Mouse (Mus musculus): ENCODE measurements at regions not wholly inside any gene's neighbourhood (a gene's known extent, or its start where the extent isn't known, plus 50 kb on each side); places are given as distances from the start of the nearest gene placed in this dataset.

GRCm38 (mm10) chr13:54847764-54848183, 58.6 kb downstream of the Tspan17 start:
- no peak for DNase-seq

DNA sequence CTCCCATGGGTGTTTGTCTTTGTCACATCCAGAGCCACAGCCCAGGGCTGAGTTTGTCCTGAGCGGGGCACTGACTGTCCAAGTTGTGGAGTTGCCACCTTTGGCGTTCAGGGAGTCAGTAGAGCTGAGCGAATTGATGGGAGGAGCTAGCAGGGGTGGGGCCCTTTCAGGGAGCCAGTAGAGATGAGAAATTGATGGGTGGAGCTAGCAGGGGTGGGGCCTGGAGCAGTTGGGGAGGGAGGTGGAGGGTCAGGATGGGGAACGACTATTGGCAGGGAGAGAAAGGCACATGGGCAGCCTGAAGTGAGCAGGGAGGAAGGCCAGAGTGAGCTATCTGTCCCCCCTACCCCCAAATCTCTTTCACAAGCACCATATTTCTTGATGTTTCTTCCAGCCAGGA, 62.0 kb downstream of the Tspan17 start:
- DNase-seq = no peak

GRCm38 (mm10) chr13:54855333-54856238, 66.4 kb downstream of the Tspan17 start:
- DNase-seq = no peak

GRCm38 (mm10) chr13:54862931-54863330, 73.8 kb downstream of the Tspan17 start:
- DNase-seq = no peak

GRCm38 (mm10) chr13:54864048-54864447, 74.9 kb downstream of the Tspan17 start:
- no peak for DNase-seq

GRCm38 (mm10) chr13:54872004-54872403, 77.2 kb upstream of the Unc5a start:
- no peak for DNase-seq

DNA sequence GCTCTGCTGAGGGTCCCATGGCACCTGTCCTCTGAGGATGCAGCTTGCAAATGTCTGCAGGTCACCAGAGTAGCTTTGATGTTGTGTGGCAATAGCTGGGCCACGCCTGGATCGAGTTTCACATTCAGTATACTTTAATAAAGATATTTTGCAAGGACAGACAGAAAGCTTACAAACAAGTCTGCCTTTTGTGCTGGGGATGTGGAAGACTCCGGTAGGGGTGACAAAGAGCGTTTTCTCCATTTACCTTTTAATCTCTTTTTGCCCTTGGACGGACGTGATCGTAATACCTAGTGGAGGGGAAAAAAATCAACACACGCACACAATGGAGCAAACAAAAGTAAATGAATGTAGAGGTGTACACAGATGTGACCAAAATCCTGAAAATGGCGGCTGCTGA, 75.3 kb upstream of the Unc5a start:
- DNase-seq = no peak

- no peak for DNase-seq
Measured at GRCm38 (mm10) chr13:54874291-54875200, 74.7 kb upstream of the Unc5a start.

- DNase-seq = no peak
Measured at GRCm38 (mm10) chr13:54876556-54876955, 72.7 kb upstream of the Unc5a start.

- DNase-seq = peak; percentile 51 to 56
Measured at GRCm38 (mm10) chr13:54877656-54878055, 71.6 kb upstream of the Unc5a start.

DNA sequence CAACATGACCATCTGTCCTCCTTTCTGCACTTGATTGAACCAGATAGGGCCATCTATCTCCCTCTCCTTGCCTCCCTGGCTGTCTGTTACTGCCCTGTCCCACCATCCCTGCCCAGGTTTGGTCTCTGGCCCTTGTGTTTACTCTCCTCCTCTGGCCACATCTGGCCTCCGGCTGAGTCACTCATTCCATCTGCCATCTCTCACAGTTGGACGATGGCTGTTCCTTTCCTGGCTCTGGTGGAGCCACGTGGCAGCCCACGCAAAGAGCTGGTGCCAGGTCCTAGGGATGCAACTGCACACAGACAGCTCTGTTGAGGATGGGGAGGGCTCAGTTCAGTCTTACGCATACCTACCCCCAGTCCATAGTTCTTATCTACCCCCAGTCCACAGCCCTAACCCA, 69.9 kb upstream of the Unc5a start:
- peak; percentile 73 to 77 for DNase-seq

- DNase-seq = no peak
Measured at GRCm38 (mm10) chr13:54880204-54880603, 69.0 kb upstream of the Unc5a start.

DNA sequence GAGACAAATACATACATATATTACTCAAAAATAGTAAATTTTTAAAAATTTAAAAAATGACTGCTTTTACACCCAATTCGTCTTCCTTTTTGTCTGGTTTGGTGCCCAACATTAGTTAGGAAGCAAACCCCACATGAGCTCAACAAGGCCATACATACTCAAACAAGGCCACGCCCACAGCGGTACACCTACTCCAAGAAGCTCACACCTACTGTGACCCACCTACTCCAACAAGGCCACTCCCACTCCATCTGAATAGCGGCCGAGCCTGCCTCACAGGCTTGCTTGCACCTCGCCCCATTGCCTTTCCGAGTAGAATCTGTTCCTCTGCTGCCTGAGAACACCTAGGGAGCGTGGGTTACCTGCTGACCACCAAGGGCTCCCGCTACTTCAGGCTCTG, 66.4 kb upstream of the Unc5a start:
- no peak for DNase-seq

DNA sequence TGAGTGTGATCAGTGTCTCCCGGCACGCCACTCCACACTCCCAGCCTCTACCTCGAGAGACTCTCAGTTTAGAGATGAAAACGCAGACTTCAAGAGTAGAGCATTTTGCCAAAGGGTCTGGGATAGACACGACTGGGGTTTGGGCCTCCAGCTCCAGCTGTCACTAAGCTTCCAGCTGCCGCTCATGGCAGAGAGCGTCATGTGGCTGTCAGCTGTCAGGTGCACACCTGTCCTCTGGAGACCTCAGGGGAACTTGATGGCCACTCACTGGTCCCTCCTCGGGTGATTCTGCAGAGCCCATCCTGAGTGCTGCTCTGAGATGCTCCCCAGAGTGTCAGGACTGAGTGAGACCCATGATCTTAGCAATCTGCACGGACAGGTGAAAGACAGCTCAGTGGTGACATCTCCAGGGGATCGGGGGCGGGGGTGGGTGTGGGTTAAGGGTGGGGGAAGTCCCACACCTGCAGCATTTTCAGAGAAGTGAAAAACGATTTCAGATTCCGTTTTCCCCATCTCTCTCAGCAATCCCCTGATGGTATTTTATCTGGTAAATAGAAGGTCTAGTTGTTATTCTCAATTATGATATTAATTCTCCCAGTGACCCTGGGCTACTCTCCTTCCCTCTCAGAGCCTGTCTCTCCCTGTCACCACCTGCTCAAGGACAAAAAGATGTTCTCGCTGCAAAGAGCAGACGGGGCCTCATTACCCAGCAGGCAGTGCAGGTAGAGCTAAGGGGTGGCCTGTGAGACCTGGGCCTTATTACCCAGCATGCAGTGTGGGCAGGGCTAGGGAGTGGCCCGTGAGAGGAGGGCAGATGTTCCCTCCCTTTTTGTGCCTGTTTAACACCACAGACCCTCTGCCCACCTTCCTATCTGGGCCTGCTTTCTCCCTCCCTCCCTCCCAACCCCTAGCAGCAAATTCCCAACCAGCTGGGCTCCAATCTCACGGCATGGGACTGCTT, 65.2 kb upstream of the Unc5a start:
- DNase-seq = no peak

DNA sequence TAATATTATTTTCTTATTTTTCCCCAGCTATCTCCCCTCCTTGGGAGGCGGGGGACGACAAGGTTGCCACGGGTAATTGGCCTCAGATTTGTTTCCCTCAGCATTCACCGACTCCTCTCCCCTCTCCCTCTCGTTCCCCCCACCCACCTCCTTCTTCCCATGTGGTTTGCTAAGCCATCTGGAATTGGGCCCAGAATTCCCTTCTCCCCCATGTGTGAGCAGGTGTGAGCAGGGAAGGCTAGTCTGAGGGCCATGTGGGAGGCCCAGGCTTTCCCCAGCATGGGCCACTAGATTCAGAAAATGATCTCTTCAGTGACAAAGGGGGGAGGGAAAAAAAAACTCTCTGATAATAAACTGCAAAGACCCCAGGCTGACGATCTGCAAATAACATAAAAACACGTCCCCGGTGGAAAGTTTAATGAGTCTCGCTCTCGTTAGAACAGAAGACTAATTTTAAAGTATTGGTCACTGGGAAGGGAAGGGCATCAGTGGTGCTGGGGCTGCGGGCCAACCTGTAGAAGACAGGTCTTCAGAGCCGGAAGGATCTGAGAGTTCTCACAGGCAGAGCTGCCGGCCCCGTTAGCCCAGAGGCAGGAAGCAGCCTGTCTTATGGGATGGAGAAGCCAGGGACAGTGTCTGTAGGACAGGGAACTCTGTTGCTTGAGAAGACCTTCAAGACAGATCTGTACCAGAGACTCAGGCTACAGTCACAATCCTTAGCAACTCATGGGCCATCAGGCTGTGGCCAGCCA, 64.3 kb upstream of the Unc5a start:
- DNase-seq = no peak

DNA sequence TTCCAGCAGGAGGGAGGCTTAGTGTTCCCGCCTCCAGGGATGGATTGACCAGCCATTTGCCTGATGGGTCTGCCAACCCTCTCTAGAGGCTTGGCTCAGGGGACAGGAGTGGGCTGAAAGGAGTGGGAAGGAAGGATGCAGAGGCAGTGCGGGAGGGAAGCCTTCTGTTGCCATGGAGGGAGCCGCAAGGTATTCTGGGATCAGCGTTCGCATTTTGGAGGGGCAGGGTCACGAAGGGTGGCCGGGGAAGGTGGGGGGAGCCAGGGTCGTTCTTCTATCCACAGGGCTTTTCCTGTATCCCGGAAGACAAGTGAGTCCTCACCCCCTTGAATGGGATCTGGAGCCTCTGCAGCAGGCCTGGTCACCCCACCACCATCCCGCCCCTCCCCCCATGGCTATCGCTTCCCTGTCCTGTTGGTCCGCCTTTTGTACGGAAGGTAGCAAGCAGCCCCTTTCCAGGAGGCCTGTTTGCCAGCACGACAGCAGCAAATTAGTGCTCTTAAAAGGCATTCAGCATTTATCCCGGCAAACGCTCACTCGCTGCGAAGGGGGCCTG, 61.8 kb upstream of the Unc5a start:
- peak; percentile 48 to 53 for DNase-seq

GRCm38 (mm10) chr13:54888021-54888420, 61.2 kb upstream of the Unc5a start:
- DNase-seq = no peak

DNA sequence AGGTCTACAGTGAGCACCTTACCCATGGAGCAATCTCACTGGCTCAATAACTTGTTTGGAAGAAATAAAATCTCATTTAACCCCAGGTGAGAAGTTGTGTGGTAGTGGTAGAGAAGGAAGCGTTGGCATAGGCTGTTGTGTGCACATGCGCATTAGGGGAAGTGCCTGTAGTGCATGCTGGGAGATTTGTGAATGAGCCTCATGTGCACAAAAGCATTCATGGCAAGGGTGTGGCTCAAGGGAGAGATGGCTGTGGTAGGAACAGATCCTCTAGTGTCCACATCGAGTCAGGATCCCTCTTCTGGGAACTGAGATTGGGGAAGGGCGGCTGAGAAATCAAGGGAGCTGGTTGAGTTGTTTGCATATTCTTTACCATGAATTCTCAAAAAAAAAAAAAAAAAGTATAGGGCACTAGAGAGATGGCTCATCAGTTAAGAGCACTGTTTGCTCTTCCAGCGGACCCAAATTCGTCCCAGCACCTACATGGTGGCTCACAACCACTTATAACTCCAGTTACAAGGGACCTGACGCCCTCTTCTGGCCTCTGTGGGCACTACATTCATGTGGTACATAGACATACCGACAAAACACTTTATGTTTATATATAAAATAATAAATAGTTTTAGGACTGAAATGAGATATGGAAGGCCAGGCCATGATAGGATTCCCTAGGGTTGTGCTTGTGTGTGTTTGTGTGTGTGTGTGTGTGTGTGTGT, 59.4 kb upstream of the Unc5a start:
- no peak for DNase-seq

GRCm38 (mm10) chr13:54892572-54892971, 56.6 kb upstream of the Unc5a start:
- no peak for DNase-seq

GRCm38 (mm10) chr13:54893651-54894050, 55.6 kb upstream of the Unc5a start:
- DNase-seq = no peak
